ENCODE assay signal across 8 mouse cellular contexts in the genomic region with DNA sequence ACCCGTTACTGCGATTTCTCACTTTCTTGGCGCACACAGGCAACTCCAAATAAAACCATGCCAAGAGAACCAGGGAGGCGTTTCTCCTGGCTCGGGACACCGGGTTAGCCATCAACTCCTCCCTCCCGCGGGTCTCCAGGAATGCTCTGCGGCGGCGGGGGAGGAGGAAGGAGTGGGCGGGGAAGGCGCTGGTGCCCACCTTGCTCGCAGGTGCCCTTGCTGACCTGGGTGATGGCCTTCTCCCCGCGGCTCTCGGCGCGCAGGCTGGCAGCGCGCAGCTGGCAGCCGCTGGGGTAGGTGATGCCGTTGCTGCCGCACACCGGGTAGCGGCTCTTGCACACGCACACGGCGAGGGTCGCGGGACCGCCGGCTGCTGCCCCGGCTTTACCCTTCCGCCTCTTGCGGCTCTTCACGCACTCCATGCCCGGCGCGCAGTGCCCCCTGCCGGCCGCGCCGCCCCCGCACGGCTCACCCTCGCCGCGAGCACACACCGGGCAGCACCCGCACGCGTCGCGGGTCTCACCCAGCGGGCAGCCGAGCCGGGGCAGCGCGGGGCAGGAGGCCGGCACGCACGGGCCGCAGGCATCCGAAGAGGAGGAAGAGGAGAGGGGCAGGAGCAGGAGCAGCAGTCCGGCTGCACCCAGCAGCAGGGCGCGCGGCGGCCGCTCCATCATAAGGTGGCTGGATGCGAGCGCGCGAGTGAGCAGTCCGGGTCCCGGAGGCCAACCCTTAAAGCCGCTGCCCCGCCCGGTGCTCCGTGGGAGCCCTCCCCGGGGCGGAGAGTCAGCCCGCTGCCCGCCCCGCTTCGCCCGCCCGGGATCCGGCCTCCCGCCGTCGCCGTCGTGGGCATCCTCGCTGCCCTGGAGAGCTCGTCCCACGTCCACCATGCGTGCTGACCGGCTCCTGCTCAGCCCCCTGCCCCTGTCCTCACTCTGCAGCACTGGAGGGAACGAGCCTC. TPM values are rescaled to one million over a fixed set of nuclear protein-coding genes. Genes with fewer than 3 reads are reported as not detected.
DNase-seq lines count a peak whose midpoint lies in the region; ATAC-seq and TF ChIP-seq lines count a peak whose summit lies in the region.

TSS of gene Igfbp7 (minus strand) at position 701 of the 958 bp plus-strand sequence.

- peak within 1 kb of the TSS; percentile 46 for H3K9ac ChIP-seq in hindbrain, embryonic 12.5 days
- H3K9ac ChIP-seq in lung, postnatal 0 days (replicated peaks; ENCODE audit: low read depth), result peak within 1 kb of the TSS; percentile 27

- no peaks in the 10 kb centered on the region for H3K36me3 ChIP-seq in hindbrain, embryonic 12.5 days
- no peaks in the 10 kb centered on the region for H3K36me3 ChIP-seq in lung, postnatal 0 days (ENCODE audit: insufficient read depth, low read length)

- no peak within 1 kb of the TSS for H3K27ac ChIP-seq in hindbrain, embryonic 12.5 days
- H3K27ac ChIP-seq in lung, postnatal 0 days (ENCODE audit: low read length), result peak within 1 kb of the TSS; percentile 63

- peak within 1 kb of the TSS; percentile 97 for H3K4me2 ChIP-seq in hindbrain, embryonic 12.5 days (replicated peaks)
- peak within 1 kb of the TSS; percentile 81 for H3K4me2 ChIP-seq in lung, postnatal 0 days (replicated peaks; ENCODE audit: low read depth, low read length)

- DNase-seq in Muller cell, postnatal 12 days (ENCODE audit: inconsistent ontology term), result peak; percentile 87
- DNase-seq in cerebellum, postnatal 25 days, result peak; percentile 44 to 70
- DNase-seq in frontal cortex, postnatal 36 days (ENCODE audit: low spot score in 2 of 2), result peak; percentile 51 to 60
- DNase-seq in layer of hippocampus, postnatal 14 days (ENCODE audit: low spot score in 2 of 2), result peak; percentile 40 to 50
- peak; percentile 80 for DNase-seq in lung, postnatal 0 days (ENCODE audit: low spot score)
- peak; percentile 80 for DNase-seq in ovary, postnatal 36 days (ENCODE audit: low spot score)
- peak; percentile 80 for DNase-seq in thymus, postnatal 4 days

- H3K9me3 ChIP-seq in hindbrain, embryonic 12.5 days (replicated peaks), result no peaks in the 10 kb centered on the region
- H3K9me3 ChIP-seq in lung, postnatal 0 days (ENCODE audit: low read length), result no peaks in the 10 kb centered on the region

- peak; percentile 80 for TF ChIP-seq CTCF in lung, postnatal 0 days (IDR thresholded peaks at IDR 0.05)

- H3K4me3 ChIP-seq in hindbrain, embryonic 12.5 days, result peak within 1 kb of the TSS; percentile 62
- H3K4me3 ChIP-seq in lung, postnatal 0 days (ENCODE audit: low read depth, low read length), result peak within 1 kb of the TSS; percentile 53

- H3K27me3 ChIP-seq in hindbrain, embryonic 12.5 days, result peaks cover 31% of the 10 kb centered on the region
- no peaks in the 10 kb centered on the region for H3K27me3 ChIP-seq in lung, postnatal 0 days (replicated peaks; ENCODE audit: insufficient read depth, low read length)

- peak; percentile 95 for ATAC-seq in hindbrain, embryonic 12.5 days (ENCODE audit: low FRiP score)
- ATAC-seq in lung, postnatal 0 days, result peak; percentile 93

- peaks cover 3% of the 10 kb centered on the region; the same call in 1 of the 2 replicates for H3K4me1 ChIP-seq in hindbrain, embryonic 12.5 days
- peaks cover 7% of the 10 kb centered on the region; the same call in 1 of the 2 replicates for H3K4me1 ChIP-seq in lung, postnatal 0 days (ENCODE audit: insufficient read depth, low read depth, low read length)

- TF ChIP-seq EP300 in lung, postnatal 0 days (IDR thresholded peaks at IDR 0.05), result no peak

- 7% methylated on average over 76 of the region's 101 CpGs for WGBS in hindbrain, embryonic 12.5 days
- 11% methylated on average over 39 of the region's 101 CpGs for WGBS in lung, postnatal 0 days

RNA-seq across cellular contexts. Expression of gene Igfbp7, which starts in this region (rescaled TPM):
- polyA plus RNA-seq in hindbrain, embryonic 12.5 days (2016; fragmentation: Nextera tagmentation; extraction: Ambion mirVana), result 32.2 and 33.7 TPM in 2 replicates
- 10 to 100 TPM; 49.6 to 64.6 TPM for total RNA-seq in layer of hippocampus, postnatal 14 days (2021)
- polyA plus RNA-seq in lung, postnatal 0 days (2015; fragmentation: Nextera tagmentation; extraction: Ambion mirVana), result 756 and 780 TPM in 2 replicates

Comparison
In these comparisons a context has a peak if more than half of its experiments do, and no peak if none do; other contexts are left out.
1. RNA of gene Igfbp7 (polyA plus RNA-seq): 756 to 780 TPM in lung, postnatal 0 days; 32.2 to 33.7 TPM in hindbrain, embryonic 12.5 days; every median in the first group is over 10 times any median in the second.
2. Peak in every context shown above with its lines, with median percentiles within 50 percentile points of each other: DNase-seq.